Mouse (Mus musculus): ENCODE measurements at regions not wholly inside any gene's neighbourhood (a gene's known extent, or its start where the extent isn't known, plus 50 kb on each side); places are given as distances from the start of the nearest gene placed in this dataset.
A peak's percentile ranks its signal among the peaks of the same experiment; 100 is the strongest.

DNA sequence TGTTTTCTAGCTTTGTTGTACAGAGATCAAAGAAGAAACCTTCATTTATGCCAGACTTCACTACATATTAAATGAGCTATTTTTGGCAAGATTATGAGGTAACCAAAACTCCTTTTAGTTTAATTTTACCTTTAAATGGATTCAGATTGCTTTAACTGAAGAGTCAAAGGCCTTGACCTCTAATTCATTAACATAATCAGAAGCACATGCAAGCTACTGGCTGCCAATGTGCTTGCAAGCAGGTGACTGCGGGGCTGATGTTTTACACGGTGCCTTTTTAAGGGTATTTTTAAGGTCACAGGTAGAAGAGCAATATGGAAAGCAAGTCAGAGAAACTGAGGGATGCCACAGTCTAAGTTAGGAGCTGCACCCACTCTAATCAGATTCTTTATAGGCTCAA, 1066.0 kb upstream of the Zeb2 start:
- no peak for DNase-seq (ENCODE audit: low spot score in 2 of 2)

DNA sequence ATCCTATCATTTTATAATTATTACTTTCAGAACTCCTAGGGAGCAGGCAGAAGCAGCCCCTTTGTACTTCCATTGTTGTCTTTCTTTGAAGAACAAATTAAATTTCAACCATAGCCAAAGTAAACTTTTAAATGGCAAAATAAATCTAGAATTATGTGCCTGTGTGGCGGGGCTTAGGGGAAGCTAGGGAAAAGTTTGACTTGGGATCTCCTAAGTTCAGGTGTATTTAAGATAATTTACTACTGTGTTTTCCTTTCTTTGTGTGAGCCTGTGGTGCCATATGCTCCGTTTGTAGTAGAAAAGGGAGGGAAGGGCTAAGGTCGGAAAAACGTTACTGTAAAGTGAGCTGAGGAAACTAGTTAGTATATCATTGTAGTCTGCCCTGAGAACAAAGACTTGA, 1062.5 kb upstream of the Zeb2 start:
- DNase-seq (ENCODE audit: low spot score in 2 of 2): no peak

DNA sequence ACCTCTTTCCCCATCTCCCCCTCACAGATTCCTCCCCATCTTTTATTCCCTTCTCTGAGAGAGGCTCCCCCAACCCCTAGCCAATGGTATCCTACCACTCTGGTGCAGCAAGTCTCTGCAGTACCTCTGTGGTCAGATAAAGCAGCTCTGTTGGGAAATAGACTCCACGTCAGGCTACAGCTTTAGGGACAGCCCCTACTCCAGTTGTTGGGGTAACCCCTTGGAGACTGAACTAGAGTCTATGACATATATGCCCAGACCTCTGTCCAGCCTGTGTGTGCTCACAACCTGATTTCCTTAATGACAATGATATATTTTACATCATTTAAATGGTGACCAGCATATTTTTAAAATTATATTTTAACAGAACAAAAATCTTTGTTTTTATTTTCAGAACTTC, 1051.3 kb upstream of the Zeb2 start:
- DNase-seq (ENCODE audit: low spot score in 2 of 2): no peak

DNA sequence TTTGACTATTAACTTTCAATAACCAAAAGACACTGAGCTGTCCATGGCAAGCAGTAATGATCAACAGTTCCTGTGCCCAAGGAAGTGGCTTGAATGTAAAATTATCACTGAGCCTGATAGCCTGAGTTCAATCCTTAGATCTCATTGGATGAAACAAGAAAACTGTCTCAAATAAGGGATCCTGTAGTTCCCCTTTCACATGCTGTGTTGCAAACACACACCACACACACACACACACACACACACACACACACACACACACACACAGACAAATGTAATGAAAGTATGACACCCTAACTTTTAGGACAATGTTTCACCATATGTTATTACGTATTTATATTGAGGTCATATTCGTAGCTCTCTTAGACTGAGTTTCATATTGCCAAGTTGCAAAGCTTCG, 1032.7 kb upstream of the Zeb2 start:
- no peak for DNase-seq (ENCODE audit: low spot score in 2 of 2)

DNA sequence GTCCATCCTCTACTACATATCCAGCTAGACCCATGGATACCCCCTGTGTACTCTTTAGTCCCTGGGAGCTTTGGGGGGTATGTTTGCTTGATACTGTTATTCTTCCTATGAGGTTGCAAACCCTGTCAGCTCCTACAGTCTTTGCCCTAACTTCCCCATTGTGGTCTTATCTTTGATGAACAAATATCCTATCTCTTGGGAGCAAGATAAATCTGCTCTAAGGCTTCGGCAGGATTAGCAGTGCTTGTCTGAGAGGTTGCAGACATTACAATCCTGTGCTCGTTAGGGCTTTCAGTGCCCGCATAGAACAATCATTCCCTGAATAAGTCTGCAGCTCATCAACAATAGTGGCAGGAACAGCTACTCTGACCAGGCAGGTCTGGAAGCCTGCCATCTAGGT, 1002.7 kb upstream of the Zeb2 start:
- DNase-seq (ENCODE audit: low spot score in 2 of 2): no peak

DNA sequence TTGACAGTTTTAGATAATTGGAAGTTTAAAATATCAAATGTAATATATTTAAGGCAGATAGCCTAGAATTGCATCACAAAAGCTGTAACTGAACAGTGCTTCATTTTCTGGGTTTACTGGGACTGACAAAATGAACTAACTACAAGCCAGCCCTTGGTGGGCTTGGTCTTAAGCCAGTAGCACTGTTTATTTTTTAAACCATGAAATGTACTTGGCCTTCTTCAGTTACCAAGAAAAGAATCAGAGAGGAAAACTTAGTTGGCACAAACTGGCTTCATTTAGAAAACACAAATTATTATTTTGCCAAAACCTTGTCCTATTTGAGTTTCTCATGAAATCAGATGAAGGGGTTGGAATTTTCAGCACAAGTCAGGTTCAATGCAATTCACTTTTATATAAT, 989.8 kb upstream of the Zeb2 start:
- DNase-seq (ENCODE audit: low spot score in 2 of 2): no peak

DNA sequence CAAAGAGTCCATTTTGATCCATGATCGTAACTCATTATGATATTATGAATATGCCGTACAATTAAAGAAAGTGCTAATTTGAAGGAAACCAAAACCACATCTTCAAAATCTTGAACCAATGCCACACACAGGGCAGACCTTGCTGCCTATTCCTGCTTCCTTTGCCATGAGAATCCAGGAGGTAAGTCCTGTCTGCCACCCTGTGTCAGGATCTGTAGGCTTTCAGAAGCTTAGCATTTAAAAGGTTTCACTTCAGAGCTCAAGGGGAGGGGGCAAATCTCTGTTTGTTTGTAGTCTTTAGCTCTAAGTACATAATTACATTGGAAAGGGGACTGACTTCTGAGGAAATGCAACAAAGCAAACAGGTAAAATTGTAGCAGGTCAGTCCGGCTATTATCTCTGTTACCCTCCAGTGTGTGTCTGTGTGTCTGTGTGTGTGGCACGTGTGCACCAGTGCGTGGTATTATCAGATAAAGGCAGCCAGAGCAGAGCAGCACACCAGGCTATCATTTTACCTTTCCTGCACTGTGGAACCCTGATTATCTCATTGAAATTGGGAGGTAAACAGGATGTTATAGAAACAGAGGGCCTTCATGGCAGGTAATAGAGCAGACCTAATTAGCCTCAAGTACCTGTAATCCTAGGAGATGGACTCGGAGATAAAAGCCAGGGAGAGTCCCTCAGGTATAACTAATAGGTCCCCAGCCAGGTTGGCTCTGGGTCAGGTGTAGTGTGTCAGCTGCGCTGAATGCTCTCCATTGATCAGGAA, 948.0 kb upstream of the Zeb2 start:
- DNase-seq (ENCODE audit: low spot score in 2 of 2): no peak

DNA sequence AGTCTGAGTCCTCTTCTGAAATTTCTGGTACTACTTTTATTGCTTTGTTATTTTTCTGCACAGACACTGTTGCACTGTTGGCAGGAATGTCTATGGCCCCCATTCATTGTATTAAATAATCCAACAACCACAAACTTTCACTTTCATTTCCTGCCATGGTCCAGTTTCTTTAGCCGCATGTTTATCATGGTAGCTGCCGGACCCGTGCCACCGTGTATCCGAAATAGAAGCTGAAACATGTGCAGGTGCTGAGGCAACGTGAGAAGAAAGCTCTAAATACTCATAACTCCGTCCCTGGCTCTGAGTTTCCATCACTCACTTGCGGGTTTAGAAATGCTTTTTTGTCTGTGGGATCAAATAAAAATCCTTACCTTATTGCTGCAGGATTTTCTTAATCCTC, 938.5 kb upstream of the Zeb2 start:
- no peak for DNase-seq (ENCODE audit: low spot score in 2 of 2)

DNA sequence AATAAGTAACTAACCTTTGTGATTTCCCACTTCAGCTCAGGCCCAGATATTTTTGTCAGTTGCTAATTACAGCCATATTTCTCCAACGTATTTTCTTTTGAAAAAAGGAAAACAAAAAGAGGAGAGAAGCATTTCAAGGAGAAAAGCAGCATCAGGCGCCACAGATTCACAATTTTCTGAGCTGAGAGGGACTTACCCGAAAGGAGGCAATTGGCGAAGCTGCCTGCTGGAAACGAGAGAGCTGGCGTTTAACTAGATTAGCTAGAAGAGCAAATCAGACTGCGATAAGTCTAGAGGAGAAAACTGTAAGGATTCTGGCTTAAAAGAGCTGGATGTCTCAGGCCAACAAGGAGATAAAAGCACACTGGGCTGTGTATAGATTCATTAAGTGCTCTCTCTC, 937.7 kb upstream of the Zeb2 start:
- DNase-seq (ENCODE audit: low spot score in 2 of 2): no peak

DNA sequence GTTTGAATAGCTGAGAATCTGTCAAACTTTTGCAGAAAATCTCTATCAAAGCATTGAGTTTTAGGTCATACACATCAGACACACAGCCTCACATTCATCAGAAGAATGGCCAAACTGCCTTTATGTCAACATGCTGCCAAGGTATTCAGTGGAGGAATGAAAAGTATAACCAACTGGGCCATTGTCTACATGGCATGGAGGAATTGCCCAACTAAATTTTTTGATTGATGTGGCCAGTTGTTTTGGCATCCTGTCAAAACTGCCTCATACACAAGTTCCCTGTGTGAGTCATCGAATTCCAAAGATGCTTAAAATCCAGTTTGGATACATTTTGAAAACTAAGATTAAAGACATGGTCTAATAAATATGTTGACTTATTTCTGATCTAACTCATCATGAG, 904.7 kb upstream of the Zeb2 start:
- DNase-seq (ENCODE audit: low spot score in 2 of 2): no peak

DNA sequence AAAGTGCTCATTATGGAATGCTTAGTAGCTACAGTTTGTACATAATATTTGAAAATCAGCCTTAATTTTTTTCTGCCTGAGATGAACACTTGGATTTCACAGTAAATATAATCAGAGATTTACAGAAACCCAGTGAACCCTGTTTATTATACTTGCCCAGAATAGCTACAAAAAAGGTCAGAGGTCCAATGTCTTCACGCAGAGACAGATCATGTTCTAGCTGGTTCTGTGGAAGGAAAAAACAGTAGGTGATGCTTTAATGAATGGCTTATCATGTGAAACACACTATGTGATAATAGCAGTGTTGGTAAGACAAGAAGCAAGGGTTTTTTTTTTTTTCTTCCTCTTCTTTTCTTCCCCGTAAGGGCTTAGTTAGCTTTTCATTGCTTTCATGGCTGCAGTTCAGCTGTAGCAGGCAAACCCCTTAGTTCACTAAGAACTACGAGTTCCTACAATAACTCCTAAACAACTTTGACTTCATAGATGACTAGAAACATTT, 896.6 kb upstream of the Zeb2 start:
- no peak for DNase-seq (ENCODE audit: low spot score in 2 of 2)

DNA sequence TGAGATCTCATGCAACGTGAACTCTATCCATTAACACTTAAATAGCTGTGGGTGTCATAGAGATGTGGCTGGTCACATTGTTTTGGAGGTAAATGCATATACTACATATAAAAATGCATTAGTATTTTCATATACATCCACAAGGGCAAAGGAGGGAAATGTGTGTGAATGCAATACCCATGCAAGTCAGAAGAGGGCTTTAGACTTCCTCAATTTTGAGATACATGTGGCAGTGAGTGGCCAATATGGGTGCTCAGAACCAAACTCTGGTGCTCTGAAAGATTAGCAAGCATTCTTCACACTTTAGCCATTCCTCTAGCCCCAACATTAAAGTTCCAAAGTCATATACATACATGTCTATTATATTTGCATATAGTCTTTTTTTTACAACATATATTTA, 895.5 kb upstream of the Zeb2 start:
- DNase-seq (ENCODE audit: low spot score in 2 of 2): no peak

DNA sequence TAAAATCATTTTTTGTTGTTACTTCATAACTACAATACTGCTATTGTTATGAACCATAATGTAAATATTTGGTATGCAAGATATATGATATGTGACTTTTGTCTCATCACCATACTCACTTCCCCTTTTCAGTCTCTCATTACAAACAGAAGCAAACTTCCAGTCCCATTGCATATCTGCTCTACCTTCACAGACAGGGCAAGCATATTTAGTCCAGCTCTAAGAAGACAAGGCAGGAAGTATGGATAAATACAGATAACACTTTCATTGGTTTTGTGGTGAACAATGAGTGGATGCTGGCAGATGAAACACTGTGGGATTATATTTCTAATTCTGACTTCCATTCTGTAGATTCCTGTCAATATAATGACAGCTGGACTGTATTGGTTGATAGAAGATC, 858.0 kb upstream of the Zeb2 start:
- no peak for DNase-seq (ENCODE audit: low spot score in 2 of 2)

DNA sequence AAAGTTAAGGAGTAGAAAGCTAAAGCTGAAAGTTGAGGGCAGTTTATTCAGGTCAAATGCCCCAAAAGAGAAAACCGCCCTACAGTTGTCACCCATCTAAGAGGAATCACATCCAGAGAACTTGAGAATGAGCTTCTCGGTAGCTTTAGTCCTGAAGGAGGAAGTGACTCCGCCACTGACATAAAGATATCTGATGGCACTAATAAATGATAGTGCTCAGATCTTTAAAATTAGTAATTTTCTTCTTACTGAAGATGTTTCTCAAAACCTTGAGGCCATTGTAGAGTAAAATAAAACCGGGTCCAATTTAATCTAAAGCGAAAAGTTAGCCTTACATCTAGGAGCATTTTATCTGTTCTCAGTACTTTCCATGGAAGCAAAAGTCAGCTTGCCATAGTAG, 851.4 kb upstream of the Zeb2 start:
- no peak for DNase-seq (ENCODE audit: low spot score in 2 of 2)

DNA sequence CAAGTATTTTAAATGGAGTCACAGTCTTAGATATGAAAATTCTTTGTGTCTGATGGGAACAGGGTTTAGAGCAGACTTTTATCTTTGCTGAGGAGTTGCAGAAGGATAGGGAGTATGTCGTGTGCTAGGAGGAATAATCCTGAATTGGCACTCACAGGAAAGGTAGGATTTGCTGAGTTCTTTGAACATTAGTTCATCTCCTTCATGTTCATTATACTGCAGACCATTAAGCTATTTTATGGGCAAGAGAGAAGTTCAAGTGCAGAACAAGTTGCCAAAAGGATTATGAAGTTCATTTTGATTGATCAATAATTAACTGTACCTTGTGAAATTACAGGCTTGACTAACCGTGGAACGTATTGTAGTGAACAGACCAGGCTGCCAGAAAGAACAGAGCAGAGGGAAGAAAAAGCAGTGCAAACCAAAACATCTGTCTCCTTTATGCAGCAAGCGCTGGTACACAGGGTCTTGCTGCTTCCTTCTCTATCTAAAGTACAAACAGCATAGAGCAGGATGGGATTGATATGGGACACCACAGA, 839.7 kb upstream of the Zeb2 start:
- DNase-seq (ENCODE audit: low spot score in 2 of 2): no peak

DNA sequence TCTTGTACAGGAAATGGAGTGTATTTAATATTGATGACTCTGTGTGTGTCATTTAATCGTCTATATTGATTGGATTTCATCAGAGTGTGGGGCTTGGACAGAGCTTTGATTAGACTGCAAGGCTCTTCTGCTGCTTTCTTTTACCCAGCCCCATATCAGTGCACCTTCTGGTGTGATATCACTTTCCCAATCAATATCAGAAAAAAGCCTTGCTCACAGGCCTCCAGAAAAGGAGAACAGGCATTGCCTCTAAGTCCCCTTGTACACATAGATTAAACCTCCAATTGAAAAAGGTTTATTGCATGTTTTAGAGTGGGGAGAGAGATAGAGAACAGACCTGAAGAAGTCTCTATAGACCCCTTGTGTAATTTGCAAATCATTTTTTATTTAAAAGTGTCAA, 831.6 kb upstream of the Zeb2 start:
- no peak for DNase-seq (ENCODE audit: low spot score in 2 of 2)

DNA sequence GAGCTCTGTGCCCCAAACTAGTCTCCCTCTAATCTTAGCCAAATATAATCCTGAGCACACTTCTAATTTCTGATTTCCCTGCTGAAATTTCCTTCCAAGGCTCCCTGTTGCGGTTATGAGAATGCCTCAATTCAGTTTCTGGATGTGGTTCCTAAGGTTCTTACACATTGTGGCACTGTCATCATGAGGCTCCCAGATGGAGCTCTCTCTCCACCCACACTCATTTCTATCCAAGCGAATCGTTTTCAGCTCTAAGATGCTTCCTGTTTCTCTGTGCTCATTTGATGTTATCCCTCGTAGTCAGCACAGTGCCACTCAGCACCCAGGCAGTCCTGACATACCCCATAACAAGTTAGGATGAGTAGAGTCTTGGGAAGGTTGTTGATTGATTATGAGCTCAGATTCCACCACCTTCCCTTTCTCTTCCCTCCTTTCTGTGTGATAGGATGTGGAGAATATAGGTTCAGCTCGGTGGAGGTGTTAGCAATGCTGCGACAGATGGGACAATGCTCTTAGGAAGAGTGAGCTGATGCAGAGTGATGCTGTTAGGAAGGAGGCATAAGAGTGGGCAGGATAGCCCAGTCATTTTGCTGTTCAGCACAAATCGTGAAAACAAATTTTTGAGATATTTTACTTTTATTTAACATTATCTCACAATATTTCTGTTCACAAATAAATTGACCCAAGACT, 808.7 kb upstream of the Zeb2 start:
- peak in 1 of 2 experiments; percentile 2 for DNase-seq (ENCODE audit: low spot score in 2 of 2)

DNA sequence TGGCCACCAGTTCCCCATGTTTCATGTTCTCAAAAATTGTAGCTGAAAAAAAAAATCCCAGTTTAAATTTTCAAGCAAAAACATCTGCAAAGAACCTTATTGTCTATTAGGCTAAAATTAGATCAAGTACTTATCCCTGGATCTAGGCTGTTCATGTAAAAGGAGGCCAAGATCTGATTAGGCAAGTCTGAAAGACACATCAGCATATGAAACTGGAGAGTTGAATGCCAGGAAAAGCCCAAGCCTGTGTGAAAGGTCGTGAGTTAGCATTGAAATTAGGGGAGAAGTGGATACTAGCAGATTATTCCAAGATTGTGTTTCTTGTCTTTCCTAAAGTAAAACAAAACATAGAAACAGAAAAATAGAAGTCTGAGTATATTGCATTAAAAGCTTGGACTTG, 791.7 kb upstream of the Zeb2 start:
- DNase-seq (ENCODE audit: low spot score in 2 of 2): no peak

DNA sequence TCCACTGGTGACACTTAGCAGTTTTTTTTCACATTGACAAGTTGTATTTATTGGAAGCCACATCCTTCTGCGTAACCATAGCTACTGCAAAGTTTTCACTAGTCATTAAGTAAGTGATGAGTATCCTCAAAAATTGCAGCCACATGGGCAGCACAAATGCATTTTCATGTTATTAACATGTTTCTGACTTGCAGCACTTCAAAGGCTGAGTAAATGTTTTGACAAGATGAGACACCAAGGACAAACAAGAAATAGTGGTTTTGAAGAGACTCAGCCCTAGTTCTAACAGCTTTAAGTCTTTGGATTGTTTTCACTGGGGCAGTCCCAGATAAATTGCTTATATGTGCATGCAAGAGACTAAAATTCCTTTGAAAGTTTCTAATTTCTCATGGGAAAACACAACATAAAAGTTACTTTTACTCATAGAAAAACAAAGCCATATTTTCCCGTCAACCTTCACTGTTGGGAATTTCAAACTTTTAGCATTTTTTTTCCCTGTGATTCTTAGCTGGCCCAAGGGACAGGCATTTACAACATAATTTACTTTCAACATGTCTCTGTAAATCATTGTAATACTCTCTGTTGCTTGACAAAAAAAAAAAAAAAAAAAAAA, 787.5 kb upstream of the Zeb2 start:
- no peak for DNase-seq (ENCODE audit: low spot score in 2 of 2)

DNA sequence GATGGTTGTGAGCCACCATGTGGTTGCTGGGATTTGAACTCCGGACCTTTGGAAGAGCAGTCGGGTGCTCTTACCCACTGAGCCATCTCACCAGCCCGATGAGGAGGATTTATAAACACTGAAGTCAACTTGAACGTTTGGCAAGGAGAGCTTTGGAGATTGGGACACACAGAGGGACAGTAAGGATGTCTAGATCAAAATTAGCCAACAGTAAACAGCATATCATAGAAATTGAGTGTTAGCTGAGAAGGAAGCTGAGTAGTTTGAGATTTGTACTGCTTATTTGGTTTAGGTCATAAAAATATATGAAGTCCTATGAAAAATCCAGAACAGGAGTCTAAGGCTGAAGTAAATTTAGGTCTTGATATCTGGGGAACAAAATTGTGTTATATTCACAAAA, 786.9 kb upstream of the Zeb2 start:
- no peak for DNase-seq (ENCODE audit: low spot score in 2 of 2)

DNA sequence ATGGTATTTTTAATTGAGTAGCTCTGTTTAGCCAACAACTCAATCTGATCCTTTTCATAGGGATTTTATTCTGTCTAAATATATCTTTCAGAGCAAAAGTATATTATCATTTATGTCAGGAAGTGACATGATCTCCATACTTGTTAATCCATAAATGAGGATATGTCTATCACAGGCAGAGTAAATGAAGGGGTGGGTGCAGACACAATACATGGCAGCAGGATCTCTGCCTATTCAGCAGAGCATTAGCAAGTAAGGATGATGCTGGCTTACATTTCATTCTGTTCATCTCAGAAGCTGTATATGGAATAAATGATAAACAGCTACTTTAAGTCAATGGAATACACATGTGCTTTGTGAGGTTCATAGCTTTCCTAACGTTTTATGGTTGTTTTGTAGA, 786.2 kb upstream of the Zeb2 start:
- DNase-seq (ENCODE audit: low spot score in 2 of 2): no peak

DNA sequence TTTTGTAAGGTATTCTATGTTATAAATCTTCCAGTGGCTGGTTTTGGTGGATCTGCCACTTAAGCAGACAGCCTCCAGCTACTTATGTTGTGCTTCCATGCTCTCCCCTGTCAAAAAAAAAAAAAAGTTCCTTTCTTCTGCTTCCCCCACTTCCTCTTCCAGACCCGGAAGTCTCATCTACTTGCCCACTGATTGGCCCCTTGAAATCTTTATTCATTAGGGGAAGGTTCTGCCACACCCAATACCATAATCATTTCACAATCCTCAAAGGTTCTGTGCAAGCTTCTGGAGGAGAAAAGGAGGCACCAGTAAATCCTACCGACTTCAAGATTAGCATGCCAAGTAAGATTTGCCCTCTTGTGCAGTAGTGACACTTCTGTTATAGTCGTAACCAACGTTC, 784.7 kb upstream of the Zeb2 start:
- no peak for DNase-seq (ENCODE audit: low spot score in 2 of 2)

DNA sequence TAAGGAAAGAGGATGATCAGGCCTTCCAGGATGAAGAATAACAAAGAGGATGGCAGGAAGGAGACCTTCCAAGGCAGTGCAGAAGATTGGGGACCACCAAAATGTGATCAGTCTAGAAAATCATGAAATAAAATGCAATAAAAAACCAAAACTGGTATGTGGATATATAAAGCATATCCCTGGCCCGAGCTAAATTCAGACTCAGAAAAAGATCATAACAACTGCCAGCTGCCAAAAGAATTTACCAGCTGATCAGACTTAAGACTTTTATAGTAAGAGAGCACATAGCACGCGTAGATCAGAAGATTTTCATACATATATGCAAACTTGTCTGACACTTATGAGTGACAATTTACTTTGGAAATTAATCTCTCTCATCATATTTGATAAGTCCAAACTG, 767.5 kb upstream of the Zeb2 start:
- DNase-seq (ENCODE audit: low spot score in 2 of 2): no peak

Measured in frontal cortex, postnatal 25 days (tissue).